Mouse (Mus musculus) CH12.LX (cell line): ENCODE measurements around the gene Itsn1. TPM values are rescaled to one million over a fixed set of nuclear protein-coding genes. Genes with fewer than 3 reads are reported as not detected.
A peak's percentile ranks its signal among the peaks of the same experiment; 100 is the strongest.

Experiments
- DNase-seq: peaks from one replicate; pipeline ENCODE4 v3.0.0-alpha.2; 2013; ENCODE audit errors: extremely low read depth
- H3K27ac ChIP-seq: 2 replicates; pipeline ENCODE4 v1.5.1; 2012; ENCODE audit warnings: low read depth, mild to moderate bottlenecking, control low read depth, moderate library complexity; ENCODE audit not compliant: insufficient read depth
- H3K27me3 ChIP-seq: replicated peaks from 2 replicates; pipeline ENCODE3; 2012; ENCODE audit warnings: inconsistent platforms
- H3K36me3 ChIP-seq, 2 experiments: replicated peaks in 1 of 2; 2 replicates each; pipeline versions ENCODE3 to v1.6.1; 2012; ENCODE audit warnings: inconsistent platforms in 1 of 2, low read length in 1 of 2, mild to moderate bottlenecking in 1 of 2, mixed read lengths in 1 of 2, moderate library complexity in 1 of 2; ENCODE audit not compliant: control insufficient read depth in 1 of 2, insufficient read depth in 1 of 2
- H3K4me1 ChIP-seq, 2 experiments: 2 replicates each; pipeline ENCODE4 v1.6.1; 2012; ENCODE audit warnings: inconsistent platforms in 1 of 2, moderate library complexity in 1 of 2; ENCODE audit not compliant: insufficient read depth in 2 of 2, control insufficient read depth in 1 of 2
- H3K4me2 ChIP-seq: 2 replicates; pipeline ENCODE4 v1.6.1; 2012; ENCODE audit warnings: low read depth, mild to moderate bottlenecking, control low read depth; ENCODE audit not compliant: poor library complexity, insufficient read depth, severe bottlenecking
- H3K4me3 ChIP-seq, 3 experiments: fragments of 150-350 bp in 1 of 3; sonication (generic) in 1 of 3; replicated peaks in 1 of 3; 2 replicates each; pipeline versions ENCODE3 to v1.5.1; 2011 to 2012; ENCODE audit warnings: low read depth in 2 of 3, low read length in 2 of 3, mild to moderate bottlenecking in 2 of 3, moderate library complexity in 2 of 3, control low read depth in 1 of 3, improper control_type of control experiment in 1 of 3, inconsistent platforms in 1 of 3, mixed read lengths in 1 of 3; ENCODE audit not compliant: poor library complexity in 1 of 3
- H3K79me2 ChIP-seq: replicated peaks from 2 replicates; pipeline ENCODE4 v1.6.1; 2012; ENCODE audit warnings: mild to moderate bottlenecking, moderate library complexity; ENCODE audit not compliant: control insufficient read depth, poor library complexity, insufficient read depth, severe bottlenecking; ENCODE audit errors: extremely low read depth
- H3K9ac ChIP-seq: 2 replicates; pipeline ENCODE4 v1.6.1; 2012; ENCODE audit warnings: low read depth, mild to moderate bottlenecking, control low read depth, moderate library complexity; ENCODE audit not compliant: insufficient read depth
- H3K9me3 ChIP-seq: replicated peaks from 2 replicates; pipeline ENCODE3; 2012; ENCODE audit warnings: low read length, inconsistent platforms, mixed read lengths
- CHD2 ChIP-seq: IDR thresholded peaks from 2 replicates; pipeline ENCODE4 v1.6.1; 2011; ENCODE audit warnings: low read length, improper control_type of control experiment
- EP300 ChIP-seq: IDR thresholded peaks from 2 replicates; pipeline ENCODE4 v1.6.1; 2011; ENCODE audit warnings: low read length, improper control_type of control experiment
- ETS1 ChIP-seq: conservative IDR thresholded peaks from 2 replicates; pipeline ENCODE4 v1.6.1; 2012; ENCODE audit warnings: low read depth, mild to moderate bottlenecking, inconsistent platforms, low read length, improper control_type of control experiment, moderate library complexity
- JUN ChIP-seq: IDR thresholded peaks from 2 replicates; pipeline ENCODE4 v1.6.1; 2011; ENCODE audit warnings: low read depth, mild to moderate bottlenecking, low read length, improper control_type of control experiment, moderate library complexity; ENCODE audit not compliant: insufficient read depth
- JUND ChIP-seq: conservative IDR thresholded peaks from 2 replicates; pipeline ENCODE4 v1.6.1; 2011; ENCODE audit warnings: low read depth, low read length, improper control_type of control experiment
- MAFK ChIP-seq: IDR thresholded peaks from 2 replicates; pipeline ENCODE4 v1.6.1; 2011; ENCODE audit warnings: low read length, improper control_type of control experiment; ENCODE audit not compliant: insufficient replicate concordance
- MAZ ChIP-seq: IDR thresholded peaks from 2 replicates; pipeline ENCODE4 v1.6.1; 2012; ENCODE audit warnings: low read depth, mild to moderate bottlenecking, inconsistent platforms, low read length, improper control_type of control experiment, moderate library complexity
- MEF2A ChIP-seq: IDR thresholded peaks from 2 replicates; pipeline ENCODE4 v1.6.1; 2014; ENCODE audit warnings: low read depth, mild to moderate bottlenecking, inconsistent platforms, low read length, improper control_type of control experiment, borderline replicate concordance
- MXI1 ChIP-seq: IDR thresholded peaks from 2 replicates; pipeline ENCODE4 v1.6.1; 2011; ENCODE audit warnings: mild to moderate bottlenecking, low read depth, low read length, improper control_type of control experiment
- MYC ChIP-seq: IDR thresholded peaks from 2 replicates; pipeline ENCODE4 v1.6.1; 2011; ENCODE audit warnings: low read depth, mild to moderate bottlenecking, improper control_type of control experiment, low read length
- NELFE ChIP-seq: IDR thresholded peaks from 2 replicates; pipeline ENCODE4 v1.6.1; 2011; ENCODE audit warnings: low read depth, low read length, improper control_type of control experiment
- NRF1 ChIP-seq: IDR thresholded peaks from 2 replicates; pipeline ENCODE4 v1.6.1; 2014; ENCODE audit warnings: low read depth, mild to moderate bottlenecking, inconsistent platforms, low read length, improper control_type of control experiment, moderate library complexity
- PAX5 ChIP-seq: IDR thresholded peaks from 2 replicates; pipeline ENCODE4 v1.6.1; 2012; ENCODE audit warnings: low read length, inconsistent platforms, mixed read lengths
- POLR2A ChIP-seq: IDR thresholded peaks from 2 replicates; pipeline ENCODE4 v1.6.1; 2011; ENCODE audit warnings: low read depth, mild to moderate bottlenecking, improper control_type of control experiment, low read length
- POLR2AphosphoS2 ChIP-seq: IDR thresholded peaks from 2 replicates; pipeline ENCODE4 v1.6.1; 2011; ENCODE audit warnings: low read depth, low read length, improper control_type of control experiment
- RCOR1 ChIP-seq: conservative IDR thresholded peaks from 2 replicates; pipeline ENCODE4 v1.6.1; 2012; ENCODE audit warnings: low read depth, mild to moderate bottlenecking, inconsistent platforms, low read length, improper control_type of control experiment
- SMC3 ChIP-seq: IDR thresholded peaks from 2 replicates; pipeline ENCODE4 v1.6.1; 2011; ENCODE audit warnings: low read depth, low read length, improper control_type of control experiment
- ZC3H11A ChIP-seq: IDR thresholded peaks from 2 replicates; pipeline ENCODE4 v1.6.1; 2012; ENCODE audit warnings: low read depth, mild to moderate bottlenecking, inconsistent platforms, low read length, improper control_type of control experiment
- ZKSCAN1 ChIP-seq: IDR thresholded peaks from 2 replicates; pipeline ENCODE4 v1.6.1; 2012; ENCODE audit warnings: low read depth, inconsistent platforms, low read length, improper control_type of control experiment, borderline replicate concordance
- dilution Hi-C: fragments of 300-500 bp; cut with MboI; formaldehyde crosslinking; loops from 2 replicates; pipeline ENCODE4 v1.14.3; 2020; ENCODE audit warnings: low sequenced_read_pairs; ENCODE audit not compliant: extremely low pct_unique_long_range_greater_than_20kb, extremely low pct_ligation_motif_present
- in situ Hi-C: fragments of 300-500 bp; cut with MboI; formaldehyde crosslinking; loops from 3 replicates; pipeline ENCODE4 v1.14.3; 2019; ENCODE audit warnings: low sequenced_read_pairs, low pct_ligation_motif_present, low pct_unique_long_range_greater_than_20kb, mixed read lengths
- polyA plus RNA-seq: library from polyadenylated mRNA; unstranded; fragments of >175 nt; gene quantifications from 2 replicates; pipeline ENCODE4 v1.2.1, GENCODE M21; 2012; ENCODE audit warnings: low read depth; ENCODE audit not compliant: insufficient read length
- total RNA-seq, 2 experiments: library from RNA; depleted of rRNA; stranded (reverse); fragments of 300-350 nt in 1 of 2; fragments of >200 nt in 1 of 2; gene quantifications; 2 replicates each; pipeline ENCODE4 v1.2.3; 2012 to 2014

Itsn1 gene
- total and polyA plus RNA-seq, 3 experiments = 32.5 to 54.5 (median 46.3) TPM

GRCm38 (mm10) chr16:91695108-91695755, 33.8 kb upstream of the Itsn1 start:
- Histone ChIP-seq H3K4me2 (no peak overlapping the region), H3K4me1 (peaks cover 3 to 23% of the 10 kb centered on the region in 2 experiments; a peak in 2 of 4 replicates), H3K9ac (no peak overlapping the region), H3K9me3 (peaks cover 5% of the 10 kb centered on the region), H3K4me3 (no peak overlapping the region)
- TF ChIP-seq MEF2A (no peak), MAFK (no peak), RCOR1 (no peak), ETS1 (0 out of 2 replicates have a peak, but pooled peaks have one; percentile 7), POLR2AphosphoS2 (no peak), JUND (0 out of 2 replicates have a peak, but pooled peaks have one; percentile 4), NELFE (no peak), CHD2 (no peak), ZC3H11A (no peak)
- TF ChIP-seq, all 38 proteins: peak for 2
- DNase-seq = no peak
- H3K27ac ChIP-seq = peak overlapping the region; percentile 39; the same call in 1 of the 2 replicates
- no peaks in the 10 kb centered on the region for H3K27me3 ChIP-seq
- dilution Hi-C loops = no loop called here
- peaks cover 62 to 78% of the 10 kb centered on the region in 2 experiments for H3K36me3 ChIP-seq
- in situ Hi-C loops = no loop called here
- H3K79me2 ChIP-seq = no peaks in the 10 kb centered on the region; the same call in 1 of the 2 replicates

DNA sequence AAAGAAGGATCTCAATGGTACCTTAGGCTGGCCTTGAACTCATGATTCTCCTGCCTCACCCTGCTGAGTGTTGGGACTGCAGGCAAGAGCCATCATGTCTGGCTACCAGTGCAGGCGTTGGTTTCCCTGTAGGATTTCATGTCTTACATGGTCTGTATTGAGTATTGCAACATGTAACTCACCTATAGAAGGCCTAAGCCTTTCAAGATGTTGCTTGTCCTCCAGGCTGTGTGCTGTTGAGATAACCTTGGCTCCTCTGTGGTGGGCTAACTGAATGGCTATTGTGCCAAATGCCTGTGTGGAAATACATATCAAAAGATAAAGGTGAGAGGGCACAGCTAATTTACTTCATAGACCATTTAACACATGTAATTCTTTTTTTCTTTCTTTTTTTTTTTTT, 30.1 kb upstream of the Itsn1 start:
- TF ChIP-seq EP300 = no peak
- no peak for TF ChIP-seq POLR2AphosphoS2
- no peak for TF ChIP-seq NELFE
- TF ChIP-seq MEF2A = no peak
- TF ChIP-seq ETS1 = no peak
- no peak for TF ChIP-seq MXI1
- TF ChIP-seq MAZ = no peak
- no peak for TF ChIP-seq MAFK
- no peak for TF ChIP-seq POLR2A
- no peak for TF ChIP-seq PAX5
- no peak for TF ChIP-seq MYC
- no peak for TF ChIP-seq JUN
- no peak for TF ChIP-seq ZKSCAN1
- no peak for TF ChIP-seq SMC3
- TF ChIP-seq NRF1 = no peak
- H3K79me2 ChIP-seq = no peaks in the 10 kb centered on the region
- in situ Hi-C loops = no loop called here
- dilution Hi-C loops = no loop called here
- no peak for DNase-seq
- no peak overlapping the region for H3K27ac ChIP-seq
- no peaks in the 10 kb centered on the region for H3K27me3 ChIP-seq
- H3K36me3 ChIP-seq = peaks cover 74 to 90% of the 10 kb centered on the region in 2 experiments
- H3K4me2 ChIP-seq = no peak overlapping the region
- peaks cover 5% of the 10 kb centered on the region for H3K9me3 ChIP-seq
- no peak overlapping the region for H3K9ac ChIP-seq
- H3K4me3 ChIP-seq = no peak overlapping the region
- H3K4me1 ChIP-seq = peaks cover 3 to 26% of the 10 kb centered on the region in 2 experiments; a peak in 2 of 4 replicates
